Mouse (Mus musculus): Measurements from ENCODE around the gene Izumo1.
A peak's percentile ranks its signal among the peaks of the same experiment; 100 is the strongest.

Gene Izumo1

GRCm38 (mm10) chr7:45618316-45618715, 3.3 kb upstream of the Izumo1 start:
- no peak for DNase-seq (ENCODE audit: low read depth, low spot score)

GRCm38 (mm10) chr7:45619592-45619991, 2.0 kb upstream of the Izumo1 start:
- DNase-seq (ENCODE audit: low read depth, low spot score), result no peak

- DNase-seq (ENCODE audit: low read depth, low spot score), result no peak
Observed at GRCm38 (mm10) chr7:45623507-45623906, 1.9 kb downstream of the Izumo1 start.

- DNase-seq (ENCODE audit: low read depth, low spot score), result no peak
Observed at GRCm38 (mm10) chr7:45624718-45625117, 3.1 kb downstream of the Izumo1 start.

GRCm38 (mm10) chr7:45625481-45625880, 3.9 kb downstream of the Izumo1 start:
- DNase-seq (ENCODE audit: low read depth, low spot score), result no peak

GRCm38 (mm10) chr7:45626571-45627076, 5.0 kb downstream of the Izumo1 start:
- no peak for DNase-seq (ENCODE audit: low read depth, low spot score)

- DNase-seq (ENCODE audit: low read depth, low spot score), result no peak
Observed at GRCm38 (mm10) chr7:45627261-45627660, 5.7 kb downstream of the Izumo1 start, which contains the start of gene Rasip1. Rasip1 (plus strand) TSS chr7:45627488.

GRCm38 (mm10) chr7:45628364-45629294, 7.0 kb downstream of the Izumo1 start:
- peak; percentile 77 for DNase-seq (ENCODE audit: low read depth, low spot score)

GRCm38 (mm10) chr7:45630064-45630907, 8.7 kb downstream of the Izumo1 start:
- no peak for DNase-seq (ENCODE audit: low read depth, low spot score)

GRCm38 (mm10) chr7:45632499-45632898, 10.9 kb downstream of the Izumo1 start:
- no peak for DNase-seq (ENCODE audit: low read depth, low spot score)

GRCm38 (mm10) chr7:45634946-45635681, 13.5 kb downstream of the Izumo1 start:
- no peak for DNase-seq (ENCODE audit: low read depth, low spot score)

- no peak for DNase-seq (ENCODE audit: low read depth, low spot score)
Observed at GRCm38 (mm10) chr7:45635711-45636688, 14.4 kb downstream of the Izumo1 start.

- no peak for DNase-seq (ENCODE audit: low read depth, low spot score)
Observed at GRCm38 (mm10) chr7:45637710-45638109, 16.1 kb downstream of the Izumo1 start.

GRCm38 (mm10) chr7:45638623-45639401, 17.2 kb downstream of the Izumo1 start:
- peak; percentile 93 for DNase-seq (ENCODE audit: low read depth, low spot score)

- no peak for DNase-seq (ENCODE audit: low read depth, low spot score)
Observed at GRCm38 (mm10) chr7:45639561-45640027, 18.0 kb downstream of the Izumo1 start, which contains the start of gene Mamstr. Mamstr (plus strand) TSS chr7:45639977.

GRCm38 (mm10) chr7:45640191-45640957, 18.8 kb downstream of the Izumo1 start:
- no peak for DNase-seq (ENCODE audit: low read depth, low spot score)

GRCm38 (mm10) chr7:45641391-45642040, 19.9 kb downstream of the Izumo1 start:
- no peak for DNase-seq (ENCODE audit: low read depth, low spot score)

GRCm38 (mm10) chr7:45642083-45642482, 20.5 kb downstream of the Izumo1 start:
- DNase-seq (ENCODE audit: low read depth, low spot score), result no peak
